Mouse (Mus musculus): ENCODE results near the gene Kif6.

DNA sequence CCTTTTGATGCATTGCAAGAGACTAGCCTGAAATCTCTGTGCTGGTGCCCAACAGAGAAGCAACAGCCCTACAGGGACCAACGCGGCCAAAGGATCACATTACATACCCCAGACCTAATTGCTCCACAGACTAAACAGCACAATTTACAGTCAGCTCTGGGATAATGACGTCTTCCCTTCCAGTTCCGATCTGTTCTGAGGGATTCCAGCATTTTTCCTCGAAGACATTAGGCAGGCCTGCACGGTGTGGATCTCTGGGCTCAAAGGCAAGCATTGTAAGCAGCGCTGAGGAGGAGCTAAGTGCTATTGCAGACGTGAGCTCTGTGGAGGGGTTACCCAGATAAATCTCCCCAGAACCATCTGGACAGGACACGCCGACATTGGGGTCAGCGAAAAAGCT is 32.5 kb upstream of the Kif6 start:
- TF ChIP-seq CTCF (conservative IDR thresholded peaks at IDR 0.05; ENCODE audit: insufficient read depth, insufficient read length, low read depth, low read length) (no peak), POLR2A (IDR thresholded peaks at IDR 0.05; ENCODE audit: low read depth, low read length) (no peak)
